Mouse (Mus musculus): ENCODE data around the gene Ctdnep1.

DNA sequence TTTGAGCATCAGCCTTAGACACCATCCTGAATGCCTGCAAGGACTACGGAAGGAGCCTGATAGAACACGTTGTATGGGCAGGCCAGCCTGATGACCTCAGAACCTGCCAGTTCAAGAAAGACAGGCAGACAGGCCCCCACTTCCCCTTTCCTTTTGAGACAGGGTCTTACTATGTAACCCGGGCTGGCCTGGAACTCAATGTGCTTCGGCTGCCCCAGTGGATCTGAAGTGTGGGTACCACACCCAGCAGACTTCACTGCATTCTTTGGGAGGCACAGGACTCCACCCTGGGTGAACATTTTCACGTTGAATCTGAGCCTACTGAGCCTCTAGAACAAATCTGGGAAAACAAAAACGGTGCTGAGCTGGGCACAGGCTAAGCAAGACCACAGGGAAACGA lies 57.2 kb downstream of the Ctdnep1 start:
- TF ChIP-seq CTCF (IDR thresholded peaks at IDR 0.05; ENCODE audit: borderline replicate concordance, insufficient read depth, low read length) (no peak), POLR2A (IDR thresholded peaks at IDR 0.05; ENCODE audit: low read depth, low read length) (no peak)
